Mouse (Mus musculus): ENCODE measurements around the gene Hk1.

DNA sequence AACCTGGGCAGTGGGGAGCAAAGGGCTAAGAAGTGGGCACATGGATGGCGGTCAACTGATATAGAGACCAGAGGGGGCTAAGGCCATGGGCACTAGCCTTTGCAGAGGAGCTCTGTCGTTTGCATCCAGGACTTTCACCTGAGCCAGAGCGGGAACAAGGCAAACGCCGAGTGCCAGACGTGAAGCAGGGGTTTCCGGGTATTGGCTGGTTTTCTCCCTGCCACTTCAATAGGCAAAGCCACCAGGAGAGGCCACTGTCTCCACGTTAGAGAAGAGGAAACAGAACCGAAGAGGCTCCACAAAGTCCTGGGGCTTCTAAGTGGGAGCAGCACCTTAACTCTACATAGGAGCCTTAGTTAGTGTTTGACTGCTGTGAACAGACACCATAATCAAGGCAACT, 58.3 kb downstream of the Hk1 start:
- no peak for TF ChIP-seq SMC3 (IDR thresholded peaks at IDR 0.05; ENCODE audit: low read depth, low read length)
- peak in 1 of 3 experiments; percentile 6; a peak in 1 of 6 replicates for TF ChIP-seq CTCF (IDR thresholded peaks at IDR 0.05 in 2 of 3, conservative IDR thresholded peaks at IDR 0.05 in 1 of 3; ENCODE audit: control insufficient read depth in 1 of 3, insufficient read depth in 1 of 3, low read depth in 2 of 3, low read length in 3 of 3, poor library complexity in 1 of 3, severe bottlenecking in 1 of 3)
